Mouse (Mus musculus): ENCODE data around the gene Hspa12a.

DNA sequence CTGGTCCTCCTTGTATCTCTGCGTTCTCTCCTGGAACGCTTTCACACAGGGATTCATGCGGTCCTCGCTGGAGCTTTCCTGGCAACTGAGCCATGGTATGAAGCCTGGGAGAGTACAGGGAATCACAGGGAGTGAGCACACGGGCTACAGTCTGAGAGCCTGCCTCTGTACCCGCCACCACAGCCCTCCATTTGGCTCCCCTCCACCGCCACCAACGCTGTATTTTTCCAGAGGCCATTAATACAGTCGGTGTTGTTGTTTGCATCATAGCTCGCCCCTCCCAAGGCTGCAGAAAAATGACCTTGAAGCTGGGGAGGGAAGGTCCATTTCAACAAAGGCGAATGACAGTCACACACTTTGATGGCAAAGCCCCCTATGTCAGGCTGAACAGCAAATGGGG is 154.3 kb downstream of the Hspa12a start:
- TF ChIP-seq USF1 (IDR thresholded peaks at IDR 0.05; ENCODE audit: low read depth) (no peak), TCF12 (IDR thresholded peaks at IDR 0.05; ENCODE audit: insufficient read depth, poor library complexity, severe bottlenecking) (no peak), POLR2A (IDR thresholded peaks at IDR 0.05; ENCODE audit: insufficient read length, low read depth) (no peak), POLR2AphosphoS2 (IDR thresholded peaks at IDR 0.05; ENCODE audit: insufficient read length, low read depth) (no peak), SRF (IDR thresholded peaks at IDR 0.05; ENCODE audit: control insufficient read depth, insufficient read length, low read depth) (no peak), MAX (IDR thresholded peaks at IDR 0.05; ENCODE audit: low read depth) (no peak), TCF3 (IDR thresholded peaks at IDR 0.05; ENCODE audit: insufficient read length, low read depth) (no peak), E2F4 (IDR thresholded peaks at IDR 0.05; ENCODE audit: insufficient read depth) (no peak), CEBPB (IDR thresholded peaks at IDR 0.05; ENCODE audit: insufficient read depth, poor library complexity, severe bottlenecking) (no peak), REST (IDR thresholded peaks at IDR 0.05; ENCODE audit: insufficient read depth, insufficient read length) (no peak), MYOG (IDR thresholded peaks at IDR 0.05; ENCODE audit: control insufficient read depth in 1 of 3, insufficient read depth in 1 of 3, insufficient read length in 2 of 3, low read depth in 2 of 3) (no peak), MYOD1 (IDR thresholded peaks at IDR 0.05; ENCODE audit: control insufficient read depth in 1 of 3, insufficient read length in 2 of 3, low read depth in 2 of 3) (no peak)

Measured in myocyte (in vitro differentiated cells).